In the genomic region with DNA sequence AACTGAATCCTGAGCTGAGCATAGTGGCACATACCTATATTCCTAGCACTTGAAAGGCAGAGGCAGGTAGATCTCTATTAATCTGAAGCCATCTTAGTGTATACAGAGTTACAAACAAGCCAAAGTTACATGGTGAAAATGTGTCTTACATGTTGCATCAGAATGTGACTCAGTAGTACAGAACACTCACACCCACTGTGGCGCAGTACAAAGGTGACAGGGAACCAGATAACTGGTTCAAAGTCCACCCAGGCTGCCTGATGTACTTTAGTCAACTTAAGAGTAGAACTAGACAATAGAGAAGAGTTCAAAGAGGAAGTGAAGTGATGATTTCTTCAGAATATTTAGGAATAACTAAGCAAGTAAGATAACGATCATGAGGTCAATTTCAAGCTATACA, we compare ENCODE assay signal across 20 mouse cellular contexts. TPM values are rescaled to one million over a fixed set of nuclear protein-coding genes. Genes with fewer than 3 reads are reported as not detected.
DNase-seq lines count a peak whose midpoint lies in the region; ATAC-seq and TF ChIP-seq lines count a peak whose summit lies in the region.
"Had no signal": no experiment of that assay in that cellular context is flagged by ENCODE, and none has a peak within 500 bp of the region (broad histone marks: within the 10 kb centered on the region; RNA-seq: fewer than 3 reads in every experiment).

No protein-coding gene starts in this region.

- no peak overlapping the region for H3K9ac ChIP-seq in liver, adult 2 months (ENCODE audit: low read depth, low read length)
- no peak overlapping the region for H3K9ac ChIP-seq in liver, embryonic 11.5 days (ENCODE audit: low read depth, low read length)
- no peak overlapping the region for H3K9ac ChIP-seq in CH12.LX (ENCODE audit: insufficient read depth, low read depth)
- H3K9ac ChIP-seq in intestine, postnatal 0 days (ENCODE audit: low read depth, low read length): no peak overlapping the region
- H3K9ac ChIP-seq in forebrain, postnatal 0 days: no peak overlapping the region
- no peak overlapping the region for H3K9ac ChIP-seq in hindbrain, embryonic 11.5 days (ENCODE audit: low read depth, low read length)
- H3K9ac ChIP-seq: embryonic facial prominence, embryonic 13.5 days; forebrain, embryonic 12.5 days; hindbrain, embryonic 13.5 days had no signal

- ATAC-seq in liver, embryonic 11.5 days (replicated peaks; ENCODE audit: low FRiP score): no peak
- peak; percentile 96 for ATAC-seq in intestine, postnatal 0 days
- no peak for ATAC-seq in forebrain, postnatal 0 days
- no peak for ATAC-seq in hindbrain, embryonic 11.5 days (ENCODE audit: low FRiP score)
- ATAC-seq: hindbrain, postnatal 0 days had no signal

- TF ChIP-seq POLR2A in liver, adult 2 months (IDR thresholded peaks at IDR 0.05; ENCODE audit: extremely low read depth, insufficient read depth, low read length): no peak
- no peak for TF ChIP-seq POLR2A in CH12.LX (IDR thresholded peaks at IDR 0.05; ENCODE audit: low read depth, low read length)

- no peaks in the 10 kb centered on the region; the same call in 1 of the 2 replicates for H3K79me2 ChIP-seq in liver, adult 2 months (ENCODE audit: control insufficient read depth, insufficient read depth, low read length)
- no peaks in the 10 kb centered on the region for H3K79me2 ChIP-seq in CH12.LX (replicated peaks; ENCODE audit: control insufficient read depth, extremely low read depth, insufficient read depth, poor library complexity, severe bottlenecking)

- in situ Hi-C loops in CH12.LX (cut with MboI; ENCODE audit: low pct_ligation_motif_present, low pct_unique_long_range_greater_than_20kb, low sequenced_read_pairs): no loop called here

- no peak overlapping the region for H3K27ac ChIP-seq in liver, adult 2 months (replicated peaks; ENCODE audit: insufficient read depth, low read depth, low read length)
- H3K27ac ChIP-seq in liver, embryonic 11.5 days (ENCODE audit: low read depth, low read length): no peak overlapping the region
- peak overlapping the region; percentile 32 for H3K27ac ChIP-seq in CH12.LX (ENCODE audit: insufficient read depth, low read depth)
- H3K27ac ChIP-seq in intestine, postnatal 0 days (ENCODE audit: low read depth, low read length): peak overlapping the region; percentile 64; the same call in 1 of the 2 replicates
- H3K27ac ChIP-seq in forebrain, postnatal 0 days (ENCODE audit: low read depth, low read length): no peak overlapping the region
- no peak overlapping the region for H3K27ac ChIP-seq in hindbrain, embryonic 11.5 days (ENCODE audit: low read depth, low read length)
- H3K27ac ChIP-seq: embryonic facial prominence, embryonic 13.5 days; forebrain, embryonic 12.5 days; gastrocnemius, adult 2 months; heart, embryonic 10.5 days; hindbrain, embryonic 13.5 days; hindbrain, postnatal 0 days had no signal

- TF ChIP-seq RAD21 in CH12.LX (IDR thresholded peaks at IDR 0.05; ENCODE audit: low read depth, low read length): no peak

- H3K4me2 ChIP-seq in liver, embryonic 11.5 days: no peak overlapping the region
- H3K4me2 ChIP-seq in CH12.LX (ENCODE audit: insufficient read depth, low read depth, poor library complexity, severe bottlenecking): no peak overlapping the region
- no peak overlapping the region for H3K4me2 ChIP-seq in intestine, postnatal 0 days (replicated peaks; ENCODE audit: low read depth)
- no peak overlapping the region for H3K4me2 ChIP-seq in forebrain, postnatal 0 days (ENCODE audit: low read depth)
- no peak overlapping the region for H3K4me2 ChIP-seq in hindbrain, embryonic 11.5 days (replicated peaks; ENCODE audit: low read depth, low read length)
- H3K4me2 ChIP-seq: embryonic facial prominence, embryonic 13.5 days; forebrain, embryonic 12.5 days; hindbrain, embryonic 13.5 days had no signal

- no peaks in the 10 kb centered on the region for H3K27me3 ChIP-seq in liver, adult 2 months (ENCODE audit: control insufficient read depth, insufficient read depth, low read length)
- H3K27me3 ChIP-seq in liver, embryonic 11.5 days (replicated peaks; ENCODE audit: control insufficient read depth, insufficient read depth, low read length): no peaks in the 10 kb centered on the region
- no peaks in the 10 kb centered on the region for H3K27me3 ChIP-seq in CH12.LX (replicated peaks)
- H3K27me3 ChIP-seq in intestine, postnatal 0 days (replicated peaks; ENCODE audit: control insufficient read depth, insufficient read depth, low read length): no peaks in the 10 kb centered on the region
- no peaks in the 10 kb centered on the region for H3K27me3 ChIP-seq in forebrain, postnatal 0 days (ENCODE audit: insufficient read depth, low read length)
- H3K27me3 ChIP-seq in hindbrain, embryonic 11.5 days (ENCODE audit: control insufficient read depth, insufficient read depth, low read length): no peaks in the 10 kb centered on the region
- H3K27me3 ChIP-seq: embryonic facial prominence, embryonic 13.5 days; forebrain, embryonic 12.5 days; hindbrain, embryonic 13.5 days had no signal

- TF ChIP-seq CTCF in liver, adult 2 months (IDR thresholded peaks at IDR 0.05; ENCODE audit: low read depth, low read length): no peak
- no peak for TF ChIP-seq CTCF in CH12.LX (conservative IDR thresholded peaks at IDR 0.05 in 1 of 2, IDR thresholded peaks at IDR 0.05 in 1 of 2; ENCODE audit: low read depth in 2 of 2, low read length in 2 of 2)
- no peak for TF ChIP-seq CTCF in intestine, postnatal 0 days (IDR thresholded peaks at IDR 0.05; ENCODE audit: low read depth)
- TF ChIP-seq CTCF in forebrain, postnatal 0 days (IDR thresholded peaks at IDR 0.05; ENCODE audit: low read depth): no peak

- H3K9me3 ChIP-seq in liver, embryonic 11.5 days (ENCODE audit: control insufficient read depth, low read length): no peaks in the 10 kb centered on the region
- no peaks in the 10 kb centered on the region for H3K9me3 ChIP-seq in CH12.LX (replicated peaks; ENCODE audit: low read length)
- H3K9me3 ChIP-seq in intestine, postnatal 0 days (ENCODE audit: control insufficient read depth): no peaks in the 10 kb centered on the region
- H3K9me3 ChIP-seq in forebrain, postnatal 0 days (ENCODE audit: low read length): no peaks in the 10 kb centered on the region
- no peaks in the 10 kb centered on the region for H3K9me3 ChIP-seq in hindbrain, embryonic 11.5 days (ENCODE audit: control insufficient read depth, low read length)
- H3K9me3 ChIP-seq: embryonic facial prominence, embryonic 13.5 days; forebrain, embryonic 12.5 days; heart, embryonic 10.5 days; hindbrain, embryonic 13.5 days had no signal

- 50% methylated on average over 2 of the region's 2 CpGs for WGBS in liver, adult 2 months
- 94% methylated on average over 2 of the region's 2 CpGs for WGBS in liver, embryonic 11.5 days
- 53% methylated on average over 2 of the region's 2 CpGs for WGBS in intestine, postnatal 0 days
- 97% methylated on average over 2 of the region's 2 CpGs for WGBS in forebrain, postnatal 0 days
- 95% methylated on average over 2 of the region's 2 CpGs for WGBS in hindbrain, embryonic 11.5 days

- dilution Hi-C loops in CH12.LX (cut with MboI; ENCODE audit: extremely low pct_ligation_motif_present, extremely low pct_unique_long_range_greater_than_20kb, low sequenced_read_pairs): no loop called here

- no peak for TF ChIP-seq EP300 in CH12.LX (IDR thresholded peaks at IDR 0.05; ENCODE audit: low read length)

- peaks cover 4% of the 10 kb centered on the region for H3K4me1 ChIP-seq in liver, adult 2 months (ENCODE audit: control insufficient read depth, insufficient read depth, low read length)
- no peaks in the 10 kb centered on the region for H3K4me1 ChIP-seq in liver, embryonic 11.5 days (replicated peaks; ENCODE audit: control insufficient read depth, insufficient read depth, low read length)
- H3K4me1 ChIP-seq in CH12.LX (ENCODE audit: control insufficient read depth in 1 of 2, insufficient read depth in 2 of 2): no peaks in the 10 kb centered on the region
- H3K4me1 ChIP-seq in intestine, postnatal 0 days (replicated peaks; ENCODE audit: control insufficient read depth, insufficient read depth, low read length): no peaks in the 10 kb centered on the region
- no peaks in the 10 kb centered on the region for H3K4me1 ChIP-seq in forebrain, postnatal 0 days (ENCODE audit: insufficient read depth)
- H3K4me1 ChIP-seq in hindbrain, embryonic 11.5 days (replicated peaks; ENCODE audit: control insufficient read depth, insufficient read depth, low read length): no peaks in the 10 kb centered on the region
- H3K4me1 ChIP-seq: embryonic facial prominence, embryonic 13.5 days; forebrain, embryonic 12.5 days; heart, embryonic 10.5 days; hindbrain, embryonic 13.5 days had no signal

- peak; percentile 98 for DNase-seq in liver, adult 2 months (ENCODE audit: extremely low read depth, low read depth, low spot score)
- no peak for DNase-seq in liver, embryonic 11.5 days (ENCODE audit: low spot score)
- DNase-seq in CH12.LX (ENCODE audit: extremely low read depth): no peak
- no peak for DNase-seq in layer of hippocampus, adult 9-11 months
- no peak for DNase-seq in forebrain, postnatal 0 days
- no peak for DNase-seq in hindbrain, embryonic 11.5 days (ENCODE audit: low spot score)
- DNase-seq: adrenal gland, postnatal 10 days; cerebellum, adult 11 months; cerebellum, adult 8-10 months; cerebellum, postnatal 25 days; gastrocnemius, adult 2 months; gastrocnemius, postnatal 25 days; heart, postnatal 10 days; heart, postnatal 4 days had no signal

- H3K4me3 ChIP-seq in liver, adult 2 months (ENCODE audit: insufficient read depth, low read depth, low read length): no peak overlapping the region
- no peak overlapping the region for H3K4me3 ChIP-seq in liver, embryonic 11.5 days (ENCODE audit: low read depth, low read length)
- H3K4me3 ChIP-seq in CH12.LX (replicated peaks in 1 of 3; ENCODE audit: low read depth in 2 of 3, low read length in 2 of 3, poor library complexity in 1 of 3): no peak overlapping the region
- H3K4me3 ChIP-seq in intestine, postnatal 0 days (ENCODE audit: low read depth, low read length): no peak overlapping the region
- H3K4me3 ChIP-seq in forebrain, postnatal 0 days (ENCODE audit: low read depth, low read length): no peak overlapping the region
- H3K4me3 ChIP-seq in hindbrain, embryonic 11.5 days (ENCODE audit: low read depth, low read length): no peak overlapping the region
- H3K4me3 ChIP-seq: embryonic facial prominence, embryonic 13.5 days; forebrain, embryonic 12.5 days; gastrocnemius, adult 2 months; heart, embryonic 10.5 days; hindbrain, embryonic 13.5 days had no signal

- peaks cover 33% of the 10 kb centered on the region for H3K36me3 ChIP-seq in liver, adult 2 months (ENCODE audit: control insufficient read depth, insufficient read depth, low read length)
- H3K36me3 ChIP-seq in liver, embryonic 11.5 days (ENCODE audit: control insufficient read depth, insufficient read depth, low read length): peaks cover 8% of the 10 kb centered on the region
- peaks cover 21 to 68% of the 10 kb centered on the region in 2 experiments for H3K36me3 ChIP-seq in CH12.LX (replicated peaks in 1 of 2; ENCODE audit: control insufficient read depth in 1 of 2, insufficient read depth in 1 of 2, low read length in 1 of 2)
- peaks cover 18% of the 10 kb centered on the region for H3K36me3 ChIP-seq in intestine, postnatal 0 days (ENCODE audit: control insufficient read depth, insufficient read depth)
- H3K36me3 ChIP-seq in forebrain, postnatal 0 days (ENCODE audit: insufficient read depth): peaks cover 13% of the 10 kb centered on the region
- no peaks in the 10 kb centered on the region for H3K36me3 ChIP-seq in hindbrain, embryonic 11.5 days (ENCODE audit: control insufficient read depth, insufficient read depth, low read length)

RNA-seq across cellular contexts. Expression of gene Nipa2, which starts 27.3 kb away (rescaled TPM):
- 17.8 and 19.5 TPM in 2 replicates for total RNA-seq in liver, adult 2 months (2014; rRNA removed)
- polyA plus RNA-seq in liver, adult 2 months (2012; rRNA removed): 7.2 and 9.3 TPM in 2 replicates
- 42.2 and 44.6 TPM in 2 replicates for polyA plus RNA-seq in liver, embryonic 11.5 days (2014; fragmentation: Nextera tagmentation; extraction: Ambion mirVana)
- total RNA-seq in CH12.LX (2012; rRNA removed) (24.4 and 34.0 TPM in 2 replicates), CH12.LX (2014; rRNA removed) (50.4 and 61.4 TPM in 2 replicates)
- polyA plus RNA-seq in CH12.LX (2012; ENCODE audit: insufficient read length, low read depth): 44.0 and 45.2 TPM in 2 replicates
- polyA plus RNA-seq in intestine, postnatal 0 days (2015; fragmentation: Nextera tagmentation; extraction: Ambion mirVana): 124 and 142 TPM in 2 replicates
- total RNA-seq in forebrain, postnatal 0 days (2014; rRNA removed): 41.2 and 43.0 TPM in 2 replicates
- 31.1 and 36.7 TPM in 2 replicates for polyA plus RNA-seq in forebrain, postnatal 0 days (2015; fragmentation: Nextera tagmentation; extraction: Ambion mirVana)
- polyA plus RNA-seq in hindbrain, embryonic 11.5 days (2014; fragmentation: Nextera tagmentation; extraction: Ambion mirVana): 48.4 and 49.7 TPM in 2 replicates

Comparison
In these comparisons a context has a peak if more than half of its experiments do, and no peak if none do; other contexts are left out.
1. H3K27ac ChIP-seq: peak in CH12.LX (single experiment) and intestine, postnatal 0 days (single experiment); none in liver, adult 2 months (single experiment), liver, embryonic 11.5 days (single experiment), forebrain, postnatal 0 days (single experiment) and hindbrain, embryonic 11.5 days (single experiment).